15 mouse cellular contexts compared by ENCODE assay signal in genomic region chr9:37454011-37454492, GRCm38 (mm10). TPM values are rescaled to one million over a fixed set of nuclear protein-coding genes. Genes with fewer than 3 reads are reported as not detected.
A peak's percentile ranks its signal among the peaks of the same experiment; 100 is the strongest.
DNase-seq lines count a peak whose midpoint lies in the region; ATAC-seq and TF ChIP-seq lines count a peak whose summit lies in the region.
"Had no signal": no experiment of that assay in that cellular context is flagged by ENCODE, and none has a peak within 500 bp of the region (broad histone marks: within the 10 kb centered on the region; RNA-seq: fewer than 3 reads in every experiment).

No protein-coding gene starts in this region.

- no peak overlapping the region for H3K4me2 ChIP-seq in lung, embryonic 14.5 days
- H3K4me2 ChIP-seq in forebrain, embryonic 11.5 days (ENCODE audit: low read depth, low read length, severe bottlenecking) = peak overlapping the region; percentile 36; the same call in 1 of the 2 replicates
- no peak overlapping the region for H3K4me2 ChIP-seq in midbrain, embryonic 11.5 days
- H3K4me2 ChIP-seq in heart, embryonic 12.5 days = no peak overlapping the region

- H3K4me1 ChIP-seq in lung, embryonic 14.5 days (ENCODE audit: insufficient read depth) = no peaks in the 10 kb centered on the region; the same call in 1 of the 2 replicates
- peaks cover 54% of the 10 kb centered on the region for H3K4me1 ChIP-seq in forebrain, embryonic 11.5 days (replicated peaks; ENCODE audit: control insufficient read depth, insufficient read depth, low read length)
- H3K4me1 ChIP-seq in midbrain, embryonic 11.5 days (ENCODE audit: control insufficient read depth, insufficient read depth, low read length) = peaks cover 30% of the 10 kb centered on the region
- peaks cover 6% of the 10 kb centered on the region; the same call in 1 of the 2 replicates for H3K4me1 ChIP-seq in heart, embryonic 12.5 days (replicated peaks)

- no peak overlapping the region for H3K9ac ChIP-seq in lung, embryonic 14.5 days
- no peak overlapping the region for H3K9ac ChIP-seq in forebrain, embryonic 11.5 days (ENCODE audit: low read length)
- no peak overlapping the region for H3K9ac ChIP-seq in midbrain, embryonic 11.5 days (ENCODE audit: low read length)
- no peak overlapping the region for H3K9ac ChIP-seq in heart, embryonic 12.5 days

- H3K9me3 ChIP-seq in lung, embryonic 14.5 days (ENCODE audit: low read depth, low read length) = no peaks in the 10 kb centered on the region
- H3K9me3 ChIP-seq in forebrain, embryonic 11.5 days (ENCODE audit: control insufficient read depth, low read length) = no peaks in the 10 kb centered on the region
- H3K9me3 ChIP-seq in midbrain, embryonic 11.5 days (ENCODE audit: control insufficient read depth, low read length) = no peaks in the 10 kb centered on the region
- no peaks in the 10 kb centered on the region for H3K9me3 ChIP-seq in heart, embryonic 12.5 days (replicated peaks)

- no peak overlapping the region for H3K4me3 ChIP-seq in lung, embryonic 14.5 days (ENCODE audit: low read depth, low read length)
- no peak overlapping the region for H3K4me3 ChIP-seq in forebrain, embryonic 11.5 days (ENCODE audit: low read depth, low read length)
- no peak overlapping the region for H3K4me3 ChIP-seq in midbrain, embryonic 11.5 days (ENCODE audit: low read depth, low read length)
- H3K4me3 ChIP-seq in heart, embryonic 12.5 days = no peak overlapping the region

- 15% methylated on average over 6 of the region's 6 CpGs for WGBS in lung, embryonic 14.5 days
- WGBS in forebrain, embryonic 11.5 days = 0% methylated on average over 6 of the region's 6 CpGs
- WGBS in midbrain, embryonic 11.5 days = 3% methylated on average over 6 of the region's 6 CpGs
- 20% methylated on average over 6 of the region's 6 CpGs for WGBS in heart, embryonic 12.5 days

- DNase-seq in lung, embryonic 14.5 days = peak; percentile 66
- no peak for DNase-seq in lung, postnatal 25 days (ENCODE audit: low spot score)
- DNase-seq in forebrain, embryonic 11.5 days (ENCODE audit: low spot score) = peak; percentile 87
- DNase-seq in midbrain, embryonic 11.5 days (ENCODE audit: low spot score, missing footprints) = peak; percentile 92
- peak; percentile 60 for DNase-seq in retina, embryonic 14.5 days (ENCODE audit: low spot score)
- DNase-seq in kidney, postnatal 25 days = no peak
- DNase-seq in adrenal gland, postnatal 14 days = no peak
- DNase-seq: cerebellum, postnatal 25 days; heart, postnatal 14 days; kidney, adult 9 months; lung, adult 18-20 months had no signal

- H3K27me3 ChIP-seq in lung, embryonic 14.5 days (ENCODE audit: insufficient read depth, low read length) = peaks cover 78% of the 10 kb centered on the region
- H3K27me3 ChIP-seq in forebrain, embryonic 11.5 days (ENCODE audit: control insufficient read depth, insufficient read depth, low read length) = peaks cover 26% of the 10 kb centered on the region
- H3K27me3 ChIP-seq in midbrain, embryonic 11.5 days (ENCODE audit: control insufficient read depth, insufficient read depth, low read length) = peaks cover 80% of the 10 kb centered on the region
- peaks cover 84% of the 10 kb centered on the region for H3K27me3 ChIP-seq in heart, embryonic 12.5 days (replicated peaks)

- no peak overlapping the region for H3K27ac ChIP-seq in lung, embryonic 14.5 days (ENCODE audit: low read depth)
- peak overlapping the region; percentile 76 for H3K27ac ChIP-seq in forebrain, embryonic 11.5 days (ENCODE audit: low read depth, low read length)
- peak overlapping the region; percentile 10; the same call in 1 of the 2 replicates for H3K27ac ChIP-seq in midbrain, embryonic 11.5 days (ENCODE audit: low read depth, low read length)
- H3K27ac ChIP-seq in heart, embryonic 12.5 days (ENCODE audit: poor library complexity, severe bottlenecking) = no peak overlapping the region

- peak; percentile 76 for ATAC-seq in lung, embryonic 14.5 days (ENCODE audit: insufficient read depth)
- ATAC-seq in forebrain, embryonic 11.5 days (replicated peaks; ENCODE audit: low FRiP score) = peak; percentile 79
- ATAC-seq in midbrain, embryonic 11.5 days (ENCODE audit: low FRiP score) = peak; percentile 78
- ATAC-seq in heart, embryonic 12.5 days (ENCODE audit: insufficient number of reproducible peaks, low FRiP score) = no peak
- ATAC-seq: activated CD4-positive, CD25-positive, alpha-beta regulatory T cell, adult 4 months had no signal

- TF ChIP-seq CTCF in lung, embryonic 14.5 days (IDR thresholded peaks at IDR 0.05; ENCODE audit: low read depth) = no peak

- H3K36me3 ChIP-seq in lung, embryonic 14.5 days (ENCODE audit: insufficient read depth) = no peaks in the 10 kb centered on the region
- no peaks in the 10 kb centered on the region for H3K36me3 ChIP-seq in forebrain, embryonic 11.5 days (ENCODE audit: control insufficient read depth, insufficient read depth, low read length)
- H3K36me3 ChIP-seq in midbrain, embryonic 11.5 days (ENCODE audit: control insufficient read depth, insufficient read depth, low read length) = no peaks in the 10 kb centered on the region
- H3K36me3 ChIP-seq in heart, embryonic 12.5 days = no peaks in the 10 kb centered on the region

RNA-seq across cellular contexts. Expression of gene Robo3, which starts 21.0 kb away (rescaled TPM):
- 0.24 and 0.41 TPM in 2 replicates for polyA plus RNA-seq in lung, embryonic 14.5 days (2014; fragmentation: Nextera tagmentation; extraction: Ambion mirVana)
- 19.5 and 19.6 TPM in 2 replicates for polyA plus RNA-seq in forebrain, embryonic 11.5 days (2014; fragmentation: Nextera tagmentation; extraction: Ambion mirVana)
- polyA plus RNA-seq in midbrain, embryonic 11.5 days (2014; fragmentation: Nextera tagmentation; extraction: Ambion mirVana) = 40.1 and 43.9 TPM in 2 replicates
- 0.10 and 0.20 TPM in 2 replicates for polyA plus RNA-seq in heart, embryonic 12.5 days (2016; fragmentation: Nextera tagmentation; extraction: Ambion mirVana)
- total RNA-seq in adrenal gland, postnatal 14 days (2021) = 0.30 and 0.53 TPM in 2 replicates
- total RNA-seq: heart, postnatal 14 days; monocyte, adult 5-6 weeks had no signal
- polyA plus RNA-seq: activated CD4-positive, CD25-positive, alpha-beta regulatory T cell, adult 4 months had no signal

RNA-seq across cellular contexts. Expression of gene Msantd2, which starts 35.1 kb away (rescaled TPM):
- polyA plus RNA-seq in lung, embryonic 14.5 days (2014; fragmentation: Nextera tagmentation; extraction: Ambion mirVana) = 32.4 and 35.7 TPM in 2 replicates
- polyA plus RNA-seq in forebrain, embryonic 11.5 days (2014; fragmentation: Nextera tagmentation; extraction: Ambion mirVana) = 45.2 and 45.3 TPM in 2 replicates
- 35.8 and 36.4 TPM in 2 replicates for polyA plus RNA-seq in midbrain, embryonic 11.5 days (2014; fragmentation: Nextera tagmentation; extraction: Ambion mirVana)
- polyA plus RNA-seq in heart, embryonic 12.5 days (2016; fragmentation: Nextera tagmentation; extraction: Ambion mirVana) = 21.7 and 28.2 TPM in 2 replicates
- total RNA-seq in adrenal gland, postnatal 14 days (2021) = 21.9 and 22.5 TPM in 2 replicates

RNA-seq across cellular contexts. Expression of gene Robo4, which starts 52.4 kb away (rescaled TPM):
- polyA plus RNA-seq in lung, embryonic 14.5 days (2014; fragmentation: Nextera tagmentation; extraction: Ambion mirVana) = 22.8 and 25.8 TPM in 2 replicates
- 6.6 and 7.0 TPM in 2 replicates for polyA plus RNA-seq in forebrain, embryonic 11.5 days (2014; fragmentation: Nextera tagmentation; extraction: Ambion mirVana)
- polyA plus RNA-seq in midbrain, embryonic 11.5 days (2014; fragmentation: Nextera tagmentation; extraction: Ambion mirVana) = 5.1 and 5.3 TPM in 2 replicates
- 4.6 and 6.2 TPM in 2 replicates for polyA plus RNA-seq in heart, embryonic 12.5 days (2016; fragmentation: Nextera tagmentation; extraction: Ambion mirVana)
- 30.9 and 37.3 TPM in 2 replicates for total RNA-seq in adrenal gland, postnatal 14 days (2021)
- total RNA-seq: monocyte, adult 5-6 weeks had no signal
- polyA plus RNA-seq: activated CD4-positive, CD25-positive, alpha-beta regulatory T cell, adult 4 months; C2C12 had no signal

Comparison
In these comparisons a context has a peak if more than half of its experiments do, and no peak if none do; other contexts are left out.
1. DNase-seq: peak in lung, embryonic 14.5 days (single experiment), forebrain, embryonic 11.5 days (single experiment), midbrain, embryonic 11.5 days (single experiment) and retina, embryonic 14.5 days (single experiment); none in lung, postnatal 25 days (single experiment), kidney, postnatal 25 days (0 of 2) and adrenal gland, postnatal 14 days (single experiment).
2. H3K27ac ChIP-seq: peak in forebrain, embryonic 11.5 days (single experiment) and midbrain, embryonic 11.5 days (single experiment); none in lung, embryonic 14.5 days (single experiment) and heart, embryonic 12.5 days (single experiment).
3. RNA of gene Robo3, which starts 21.0 kb away (polyA plus RNA-seq): 40.1 to 43.9 TPM in midbrain, embryonic 11.5 days and 19.5 to 19.6 TPM in forebrain, embryonic 11.5 days; 0.24 to 0.41 TPM in lung, embryonic 14.5 days and 0.10 to 0.20 TPM in heart, embryonic 12.5 days; every median in the first group is over 10 times any median in the second.